Mouse (Mus musculus) heart, postnatal 25 days (tissue): ENCODE results near the gene Nfya. TPM values are rescaled to one million over a fixed set of nuclear protein-coding genes. Genes with fewer than 3 reads are reported as not detected.
"Not testable (repeated sequence)": the region's sequence is repeated elsewhere in the genome, so short reads cannot be mapped to it uniquely, and the experiment has no call there.

ENCODE experiments used
- DNase-seq: peaks from one replicate; pipeline ENCODE4 v3.0.0; 2022; ENCODE audit warnings: low spot score
- intact Hi-C: fragments of 180-260 bp; cut with DNase I; formaldehyde crosslinking; loops from one replicate; pipeline ENCODE4 v1.15.1; 2025
- total RNA-seq, 2 experiments: library from RNA; stranded (reverse); gene quantifications; 2 replicates each; pipeline ENCODE4 v1.2.3; 2021

Gene Nfya
- total RNA-seq, 2 experiments from 2014 or later, result 19.6 to 21.4 TPM

DNA sequence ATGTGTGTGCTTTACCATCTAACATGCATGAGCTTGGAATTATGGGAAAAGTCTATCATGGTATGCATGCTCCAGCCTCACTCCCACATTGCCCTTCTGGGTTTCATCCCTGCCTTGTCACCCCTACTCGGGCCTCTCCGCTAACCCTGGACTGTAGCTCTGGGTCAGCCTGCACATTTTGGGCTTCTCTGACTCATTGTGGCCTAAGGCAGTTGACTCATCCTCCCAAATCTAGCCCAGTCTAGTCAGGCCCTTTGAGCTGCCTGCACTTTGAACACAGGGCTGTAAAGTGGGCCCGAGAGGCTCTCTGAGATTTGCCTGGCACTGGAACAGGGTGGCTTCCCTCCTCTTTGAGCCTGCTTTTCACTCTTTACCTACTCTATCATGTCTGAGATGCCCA is 53.9 kb downstream of the Nfya start:
- intact Hi-C loops, result no loop called here
- DNase-seq, result no peak

DNA sequence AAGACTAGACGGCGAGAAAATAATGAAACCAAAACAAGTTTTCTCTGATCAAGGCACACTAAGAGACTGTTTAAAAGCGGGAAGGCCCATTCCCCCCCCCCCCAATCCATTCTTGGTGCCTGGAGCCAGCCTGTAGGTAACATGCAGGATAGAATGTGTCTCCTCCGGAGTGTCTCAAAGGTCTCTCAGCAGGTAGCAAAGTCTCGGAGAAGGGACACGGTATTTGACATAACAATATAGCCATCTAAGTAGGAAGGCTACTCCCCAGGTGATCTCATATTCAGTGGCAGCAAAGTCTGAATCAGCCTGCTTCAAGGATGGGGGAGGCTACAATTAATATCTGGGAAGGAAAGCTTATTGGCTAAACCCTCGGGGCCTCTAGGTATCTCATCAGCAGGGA is 56.7 kb downstream of the Nfya start:
- intact Hi-C loops, DNase-seq: not testable (repeated sequence)

DNA sequence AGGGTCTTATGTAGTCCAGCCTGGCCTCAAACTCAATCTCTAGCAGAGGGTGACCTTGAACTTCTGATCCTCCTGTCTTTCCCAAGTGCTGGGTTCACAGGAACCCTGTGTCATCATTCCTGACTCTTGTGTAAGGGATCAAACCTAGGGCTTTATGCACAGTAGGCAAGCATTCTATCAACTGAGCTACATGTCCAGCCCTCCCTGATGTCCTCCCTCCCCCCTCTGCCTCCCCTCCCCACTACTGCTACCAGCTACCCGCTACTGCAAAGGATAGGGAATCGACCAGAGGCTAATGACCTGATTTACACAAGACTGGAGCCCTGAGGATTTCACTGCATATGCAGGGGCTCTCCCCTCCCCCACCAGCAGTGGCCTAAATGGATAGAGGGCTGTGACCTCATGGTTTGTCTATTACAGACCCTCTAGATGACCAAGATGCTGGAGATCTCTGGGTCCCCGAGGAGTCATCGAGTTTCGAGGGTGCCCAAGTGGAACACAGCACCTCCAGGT is 59.0 kb downstream of the Nfya start:
- DNase-seq, result no peak
- intact Hi-C loops, result no loop called here

DNA sequence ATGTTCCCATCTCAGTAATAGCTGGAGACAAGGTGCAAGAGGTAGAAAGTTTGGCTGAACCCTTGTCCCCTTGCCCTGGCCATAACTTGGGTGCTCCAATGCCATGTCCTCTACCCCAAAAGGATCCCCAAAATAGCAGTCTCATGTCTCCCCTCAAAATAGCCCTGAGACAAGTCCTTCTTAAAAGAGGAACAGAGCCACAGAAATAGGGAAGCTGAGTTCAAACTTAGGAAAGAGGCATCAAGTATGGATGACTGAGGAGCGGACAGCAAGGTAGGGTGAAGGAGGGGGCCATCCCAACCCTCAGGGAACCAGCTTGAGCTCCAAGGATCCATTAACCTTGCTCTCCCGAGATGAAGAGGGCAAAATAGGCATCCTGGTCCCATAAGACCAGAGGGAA is 62.4 kb downstream of the Nfya start:
- no peak for DNase-seq
- intact Hi-C loops, result no loop called here

DNA sequence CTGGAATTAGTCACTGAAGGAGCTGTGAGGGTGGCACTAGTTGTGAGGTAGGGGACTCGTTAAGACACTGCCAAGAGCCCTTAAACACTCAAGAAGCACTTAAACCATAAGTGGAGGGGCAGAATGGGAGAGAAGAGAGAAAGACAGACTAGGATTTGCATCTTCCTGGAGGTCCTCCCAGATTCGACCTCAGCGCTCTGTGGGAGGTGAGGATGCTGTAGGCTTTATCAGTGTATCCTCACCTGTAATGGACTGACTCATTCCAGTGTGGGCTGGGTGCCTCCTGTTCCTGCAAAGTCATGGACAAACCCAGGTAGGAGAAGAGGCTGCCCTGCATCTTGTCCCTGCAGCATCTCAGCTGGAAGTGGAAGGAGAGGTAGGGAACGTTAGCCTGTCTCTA is 62.9 kb downstream of the Nfya start:
- intact Hi-C loops, result no loop called here
- DNase-seq, result no peak

DNA sequence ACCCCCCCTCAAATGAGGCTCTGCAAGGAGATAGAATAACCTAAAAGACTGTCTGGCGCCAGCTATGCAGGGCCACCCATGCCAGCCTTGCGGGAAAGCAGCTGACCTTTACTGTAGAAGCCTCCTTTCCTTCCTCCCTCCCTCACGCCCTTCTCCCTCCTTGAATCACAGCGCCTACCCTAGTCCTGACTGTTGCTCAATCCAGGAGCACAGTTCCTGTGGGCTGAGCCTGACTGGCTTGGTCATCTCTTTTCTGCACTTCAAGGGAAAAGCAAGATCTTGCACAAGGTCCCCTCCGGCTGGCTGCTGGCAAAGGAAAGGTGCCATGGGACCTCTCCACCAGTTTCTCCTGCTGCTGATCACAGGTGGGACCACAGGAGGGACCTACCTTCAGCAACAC is 63.5 kb downstream of the Nfya start, which contains the start of gene Trem2:
TSS of gene Trem2 (plus strand) at position 171 of the 400 bp plus-strand sequence.
- no peak for DNase-seq
- intact Hi-C loops, result no loop called here

DNA sequence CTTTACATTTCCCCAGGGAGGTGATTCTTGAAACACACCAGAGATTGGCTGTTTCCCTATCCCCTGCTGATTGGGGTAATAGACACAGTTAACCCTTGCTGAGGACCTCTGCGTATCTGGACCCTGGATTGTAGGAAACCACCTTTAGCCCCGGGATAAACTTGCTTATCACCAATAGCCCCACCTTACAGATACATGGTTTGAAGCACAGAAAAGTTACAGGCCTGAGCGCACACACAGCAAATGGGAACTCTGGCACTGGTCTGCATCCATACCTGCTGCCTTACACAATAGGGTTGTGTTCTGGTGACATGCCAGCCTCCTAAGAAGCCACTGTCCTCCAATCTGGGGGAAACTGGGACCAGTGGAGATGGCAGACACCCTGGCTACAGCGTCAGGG is 63.9 kb downstream of the Nfya start:
- no peak for DNase-seq
- intact Hi-C loops, result no loop called here

DNA sequence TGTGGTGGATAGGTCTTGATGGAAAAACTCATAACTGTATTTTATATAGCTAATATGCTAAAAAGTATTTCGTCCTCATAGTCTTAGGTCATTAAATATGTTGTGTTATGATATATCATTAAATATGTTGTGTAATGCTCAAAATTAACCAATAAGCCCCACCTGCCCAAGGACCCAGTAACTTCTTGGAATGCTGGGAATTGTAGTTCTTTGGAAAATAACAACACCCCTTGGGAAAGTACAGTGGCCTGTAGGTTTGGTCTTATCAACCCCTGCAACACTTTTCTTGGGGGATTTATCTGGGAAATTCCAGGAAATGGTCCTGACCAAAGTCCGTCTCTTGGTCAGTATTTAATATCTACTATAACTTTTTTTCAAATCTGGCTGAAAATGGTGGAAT is 66.6 kb downstream of the Nfya start:
- DNase-seq, result no peak
- intact Hi-C loops, result no loop called here

DNA sequence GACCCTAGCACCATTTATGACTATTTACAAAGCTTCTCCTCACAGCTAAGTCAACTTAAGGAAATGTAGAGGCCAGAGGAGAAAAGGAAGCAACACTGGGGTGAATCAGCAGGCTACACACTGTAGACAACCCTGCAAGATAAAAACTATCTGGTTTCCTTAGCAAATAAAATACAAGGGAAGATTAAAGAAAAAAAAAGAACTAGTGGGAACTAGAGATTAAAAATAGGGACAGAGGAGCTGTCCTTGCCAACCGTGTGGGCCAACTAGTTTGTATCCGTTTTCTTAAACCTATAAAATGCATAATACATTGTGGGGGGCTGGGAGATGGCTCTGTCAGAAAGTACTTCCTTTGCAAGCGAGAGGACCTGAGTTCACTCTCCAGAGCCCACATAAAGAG is 67.8 kb downstream of the Nfya start:
- intact Hi-C loops, result no loop called here

DNA sequence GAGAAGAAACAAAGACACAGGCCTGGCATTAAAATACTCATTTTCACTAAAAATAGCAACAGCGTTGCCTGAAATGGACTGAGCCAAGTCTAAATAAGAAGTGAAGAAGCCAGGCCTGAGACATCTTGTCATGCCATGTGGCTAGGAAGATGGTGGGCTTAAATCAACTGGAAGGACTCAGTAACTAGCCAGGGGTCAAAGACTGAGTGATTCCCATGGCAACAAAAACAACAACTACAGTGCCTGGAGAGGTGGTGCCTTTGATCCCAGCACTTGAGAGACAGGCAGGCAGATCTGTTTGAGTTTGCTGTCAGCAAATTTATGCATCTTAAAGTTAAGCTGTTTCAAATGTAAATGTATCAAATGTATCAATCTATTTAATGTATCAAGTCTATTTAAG is 69.4 kb downstream of the Nfya start:
- DNase-seq, result no peak
- intact Hi-C loops, result no loop called here

More for the DNA sequence above, 67.8 kb downstream of the Nfya start:
- no peak for DNase-seq

Other genes starting within 250 kb of the Nfya start
- not detected for gene A530064D06Rik, start 242.6 kb downstream of the Nfya start, total RNA-seq
- gene Trem1, start 177.1 kb downstream of the Nfya start, total RNA-seq, result not detected
- not detected for gene Trem3, start 162.1 kb downstream of the Nfya start, total RNA-seq
- gene Treml4, start 145.6 kb downstream of the Nfya start, total RNA-seq, result under 1 TPM in 1 of 2 experiments, not detected in 1; 0.28 TPM
- under 1 TPM; 0.31 to 0.75 TPM for gene Treml2, start 110.4 kb downstream of the Nfya start, total RNA-seq
- gene B430306N03Rik, start 93.8 kb downstream of the Nfya start, total RNA-seq, result under 1 TPM; 0.08 to 0.20 TPM
- 1 to 10 TPM; 1.2 TPM for gene Trem2, start 63.5 kb downstream of the Nfya start, total RNA-seq
- gene Treml1, start 50.0 kb downstream of the Nfya start, total RNA-seq, result under 1 TPM; 0.26 to 0.92 TPM
- 10 to 100 TPM; 12.9 to 14.3 TPM for gene Oard1, start 108 bp upstream of the Nfya start, total RNA-seq
- gene Apobec2, start 23.0 kb upstream of the Nfya start, total RNA-seq, result 100 to 1,000 TPM; 245 to 262 TPM
- gene Tspo2, start 41.6 kb upstream of the Nfya start, total RNA-seq, result 1 to 10 TPM in 1 of 2 experiments, under 1 TPM in 1; 0.91 to 1.2 TPM
- gene Unc5cl, start 45.0 kb upstream of the Nfya start, total RNA-seq, result under 1 TPM; 0.14 to 0.16 TPM